Mouse (Mus musculus) embryo, embryonic 9.5 days (tissue): ENCODE measurements around the gene Spaca3.
A peak's percentile ranks its signal among the peaks of the same experiment; 100 is the strongest.

Experiments
- DNase-seq: peaks from one replicate; pipeline ENCODE4 v3.0.0-alpha.2; 2017; ENCODE audit errors: extremely low spot score

Spaca3 gene

DNA sequence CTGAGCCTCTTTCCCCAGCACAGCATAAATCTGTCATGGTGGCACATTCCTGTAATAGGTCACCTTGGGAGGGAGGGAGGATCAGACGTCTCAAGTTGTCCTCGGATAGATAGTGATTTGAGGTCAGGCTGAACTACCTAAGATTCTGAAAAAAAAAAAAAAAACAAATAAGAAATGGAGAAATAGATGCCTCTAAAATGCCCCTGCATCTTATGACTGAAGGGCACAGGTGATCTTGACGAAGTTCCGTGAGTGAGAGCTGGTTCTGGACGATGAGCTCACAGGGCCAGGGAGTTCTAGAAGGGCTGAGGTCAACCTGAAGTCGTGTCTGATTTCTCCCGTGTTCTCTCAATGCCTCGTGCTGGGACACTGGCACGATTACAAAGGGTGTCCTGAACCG lies at the start of gene Spaca3:
TSS of gene Spaca3 (plus strand) at position 301 of the 400 bp plus-strand sequence.
- no peak for DNase-seq

DNA sequence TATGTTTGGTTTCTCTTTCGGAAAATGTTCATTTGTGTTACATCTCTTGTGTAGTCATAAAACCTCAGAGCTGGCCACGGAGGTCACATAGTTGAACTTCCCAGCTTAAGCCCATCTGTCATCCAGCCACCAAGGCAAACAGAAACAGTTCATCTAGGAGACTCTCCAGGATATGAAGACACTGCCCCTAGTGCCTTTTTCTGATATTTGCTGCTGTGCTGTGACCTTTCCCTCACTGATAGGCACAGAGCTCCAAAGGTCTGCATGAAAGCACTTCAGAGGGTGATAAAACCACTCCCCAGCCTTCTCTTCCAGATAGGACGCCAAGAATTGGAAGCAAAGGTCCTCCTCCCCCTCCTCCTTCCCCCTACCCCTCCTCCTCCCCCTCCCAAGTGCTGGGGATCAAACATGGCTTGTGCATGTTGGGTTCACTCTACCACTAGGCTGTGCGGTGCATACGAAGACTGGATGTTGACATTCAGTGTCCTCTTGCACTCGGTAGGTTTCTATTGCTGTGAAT lies 49.6 kb upstream of the Spaca3 start:
- peak; percentile 14 for DNase-seq

DNA sequence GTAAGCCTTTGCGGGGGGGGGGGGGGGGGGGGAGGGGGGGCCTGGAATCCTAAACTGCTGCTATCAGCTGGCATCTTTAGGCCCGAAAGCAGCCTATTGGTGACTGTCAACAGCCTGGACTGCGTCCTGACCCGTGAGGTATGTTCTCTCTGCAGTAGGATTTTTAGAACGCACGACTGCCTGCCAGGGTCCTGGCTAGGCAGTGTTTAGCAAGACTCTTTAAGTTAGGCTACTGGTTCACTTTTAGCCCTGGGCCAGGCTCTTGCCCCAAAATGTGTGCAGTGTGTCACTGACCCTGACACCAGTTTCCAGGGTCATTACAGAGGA lies 48.5 kb upstream of the Spaca3 start:
- DNase-seq: peak; percentile 70

DNA sequence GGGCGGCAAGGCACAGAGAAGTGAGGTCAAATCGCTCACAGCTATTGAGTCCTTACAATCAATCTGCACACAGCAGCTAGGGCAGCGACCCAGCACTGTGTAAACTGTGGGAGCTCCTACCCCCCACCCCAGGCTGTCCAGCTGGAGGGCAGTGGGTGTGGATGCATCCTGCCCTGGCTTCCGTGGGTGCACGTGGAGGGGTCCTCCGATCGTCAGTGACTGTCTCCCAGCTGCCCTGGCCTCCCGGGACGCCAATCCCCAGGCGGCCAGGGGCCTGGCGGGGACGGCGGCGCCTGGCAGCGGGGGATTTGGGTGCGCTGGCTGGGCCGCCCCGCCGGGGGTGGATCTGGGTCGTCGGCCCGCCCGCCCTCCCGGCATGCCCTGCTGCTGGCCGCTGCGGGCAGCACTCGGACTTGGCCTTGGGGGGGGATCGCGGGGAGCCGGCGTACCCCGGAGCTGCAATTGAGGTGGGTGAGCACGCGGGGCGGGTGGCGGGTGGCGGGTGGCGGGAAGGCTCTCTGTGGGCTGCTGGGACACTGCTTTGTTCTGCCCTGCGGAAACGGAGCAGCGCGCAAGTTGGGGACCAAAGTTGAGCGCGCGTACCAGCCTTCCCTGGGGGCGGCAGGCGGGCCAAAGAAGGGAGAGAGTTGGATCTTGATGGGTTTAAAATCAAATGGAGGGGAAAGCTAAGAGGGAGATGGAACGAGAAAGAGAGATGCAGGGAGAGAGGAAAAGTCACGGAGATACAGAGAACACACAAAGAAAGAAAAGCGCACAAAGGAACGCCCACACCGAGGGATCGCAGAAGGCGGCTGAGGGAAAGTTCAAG lies 48.0 kb upstream of the Spaca3 start, which contains the start of gene Tmem98:
TSS of gene Tmem98 (plus strand) at position 183 of the 829 bp plus-strand sequence.
- peak; percentile 71 for DNase-seq

DNA sequence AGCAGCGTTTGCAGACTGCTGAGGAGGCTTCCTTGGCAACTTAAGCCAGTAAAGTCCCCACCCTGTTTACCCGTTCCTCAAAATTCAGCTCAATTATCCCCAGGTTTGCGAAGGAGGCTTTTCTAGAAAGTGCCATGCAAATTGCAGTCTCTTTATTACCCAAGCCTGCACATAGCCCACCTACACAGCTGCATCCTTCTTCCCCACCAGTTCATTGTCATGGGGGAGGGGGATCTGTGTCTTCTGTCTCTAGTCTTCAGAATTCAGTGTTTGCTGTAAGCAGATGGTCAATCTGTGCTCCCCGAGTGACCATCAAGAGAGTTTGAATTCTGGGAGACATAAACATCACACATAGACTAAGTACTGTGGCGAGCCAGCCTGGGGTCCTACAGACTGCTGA lies 47.0 kb upstream of the Spaca3 start:
- DNase-seq: no peak

DNA sequence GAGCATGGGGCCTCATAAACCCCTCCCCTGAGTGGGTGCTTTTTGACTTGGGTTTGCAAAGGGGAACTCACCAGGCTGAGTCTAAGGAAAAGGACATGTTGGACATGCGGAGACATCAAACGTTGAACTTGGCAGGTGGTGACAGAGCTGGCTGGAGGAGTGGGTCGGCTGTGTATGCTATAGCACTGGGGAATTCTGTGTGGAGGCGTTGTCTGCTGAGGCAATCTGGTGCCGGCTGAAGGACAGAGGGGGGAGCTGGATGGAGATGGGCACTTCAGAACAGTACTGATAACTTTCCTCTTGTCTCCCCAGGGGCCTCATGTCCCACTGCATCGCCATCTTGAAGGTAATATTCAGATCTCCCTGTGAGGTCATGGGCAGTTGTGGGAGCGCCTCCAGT lies 42.8 kb upstream of the Spaca3 start:
- DNase-seq: no peak

DNA sequence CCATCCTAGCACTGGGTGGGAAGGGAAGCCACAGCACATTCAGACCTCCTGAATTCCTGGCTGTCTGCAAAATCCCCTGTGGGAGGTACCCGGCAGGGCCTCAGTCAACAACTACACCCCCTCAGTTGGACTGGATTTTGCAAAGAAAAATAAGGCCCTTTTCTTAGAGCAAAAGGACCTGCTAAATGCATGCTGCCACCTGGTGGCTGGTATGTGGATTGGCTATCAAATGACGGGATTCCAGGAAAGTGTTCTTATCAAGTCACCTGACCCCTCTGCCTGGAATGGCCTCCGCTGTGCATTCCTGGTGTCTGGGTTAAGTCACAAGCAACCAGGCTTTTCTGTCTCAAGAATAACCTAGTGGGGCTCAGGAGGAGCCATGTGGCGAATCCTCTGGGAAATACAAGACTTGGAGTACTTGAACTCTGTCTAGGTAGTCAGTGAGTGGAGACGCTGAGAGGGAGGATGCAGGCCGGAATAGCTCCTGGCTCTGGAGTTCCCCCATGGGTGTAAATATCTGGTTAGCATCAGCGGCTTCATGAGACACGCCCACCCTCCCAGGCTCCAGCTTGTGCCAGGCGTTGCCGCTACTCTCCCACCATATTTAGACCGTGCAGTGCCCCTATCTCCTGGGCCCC lies 40.0 kb upstream of the Spaca3 start:
- DNase-seq: peak; percentile 76

DNA sequence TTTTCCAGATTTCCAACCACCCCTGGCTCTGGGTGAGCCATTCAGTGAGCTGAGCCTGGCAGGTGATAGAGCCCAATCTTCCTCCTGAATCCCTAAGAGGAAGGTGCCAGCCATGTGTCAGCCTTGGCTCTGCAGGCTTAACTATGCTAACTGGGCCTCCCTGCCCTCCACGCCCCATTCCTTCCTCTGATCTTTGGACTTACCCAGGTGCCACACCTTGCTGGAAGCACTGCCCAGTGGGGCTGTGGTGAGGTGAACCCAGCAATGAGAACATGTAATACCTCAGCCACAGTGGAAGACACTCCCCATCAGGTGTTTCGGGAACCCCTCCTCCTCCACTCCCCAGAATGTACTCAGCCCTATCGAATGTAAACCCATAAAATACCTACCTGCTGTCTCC lies 38.1 kb upstream of the Spaca3 start:
- no peak for DNase-seq

DNA sequence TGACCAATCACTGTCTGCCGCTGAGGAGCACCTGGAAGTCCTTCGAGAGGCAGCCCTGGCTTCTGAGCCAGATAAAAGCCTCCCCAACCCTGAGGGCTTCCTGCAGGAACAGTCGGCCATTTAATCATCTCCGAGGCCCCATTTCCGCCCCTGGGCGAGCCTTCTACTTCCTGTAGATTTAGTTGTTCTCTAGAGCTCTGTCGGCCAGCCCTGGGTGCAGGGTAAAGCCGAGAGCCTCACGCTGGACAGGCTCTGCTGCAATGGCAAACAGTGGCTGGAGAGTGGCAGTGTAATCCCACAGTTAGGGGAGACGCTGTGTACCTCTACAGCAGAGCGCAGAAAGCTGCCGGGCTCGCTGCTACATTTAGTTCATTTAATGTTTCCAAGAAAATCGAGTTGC lies 36.9 kb upstream of the Spaca3 start:
- peak; percentile 40 for DNase-seq

DNA sequence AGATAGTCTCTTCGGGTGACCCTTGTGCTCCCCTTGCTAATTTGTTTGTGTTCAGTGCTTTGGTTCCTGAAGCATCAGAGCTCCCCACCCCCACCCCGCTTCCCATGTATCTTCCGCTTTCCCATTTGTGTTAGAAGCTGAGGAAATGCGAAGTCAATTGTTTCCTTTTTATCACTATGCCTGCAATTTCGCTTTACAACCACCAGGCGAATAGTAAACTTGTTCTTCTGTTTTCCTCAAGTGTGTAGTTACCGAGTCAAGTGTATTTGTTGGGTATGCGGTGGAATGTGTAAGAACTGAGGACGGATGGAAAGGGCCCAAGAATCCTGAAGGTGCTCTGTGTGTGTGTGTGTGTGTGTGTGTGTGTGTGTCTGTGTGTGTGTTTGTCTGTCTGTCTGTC lies 36.4 kb upstream of the Spaca3 start:
- no peak for DNase-seq

DNA sequence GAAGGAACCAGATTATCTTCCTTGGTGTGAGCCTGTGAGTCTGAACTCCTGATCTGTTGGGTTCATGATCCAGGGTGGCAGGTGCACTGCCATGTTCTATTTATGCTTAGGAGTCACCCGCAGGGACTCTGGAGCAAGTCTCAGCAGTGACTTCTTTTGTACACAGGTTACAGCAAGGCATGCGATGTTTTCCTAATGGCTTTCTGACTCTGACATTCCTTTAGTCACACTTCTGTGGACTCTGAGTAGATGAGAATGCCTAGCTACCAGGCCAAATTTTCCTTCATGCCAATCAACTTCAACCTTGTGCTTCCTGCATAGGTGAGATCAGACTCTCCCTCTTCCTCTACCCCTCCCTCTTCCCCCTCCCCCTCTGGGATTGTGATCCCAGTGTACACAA lies 22.8 kb upstream of the Spaca3 start:
- no peak for DNase-seq

DNA sequence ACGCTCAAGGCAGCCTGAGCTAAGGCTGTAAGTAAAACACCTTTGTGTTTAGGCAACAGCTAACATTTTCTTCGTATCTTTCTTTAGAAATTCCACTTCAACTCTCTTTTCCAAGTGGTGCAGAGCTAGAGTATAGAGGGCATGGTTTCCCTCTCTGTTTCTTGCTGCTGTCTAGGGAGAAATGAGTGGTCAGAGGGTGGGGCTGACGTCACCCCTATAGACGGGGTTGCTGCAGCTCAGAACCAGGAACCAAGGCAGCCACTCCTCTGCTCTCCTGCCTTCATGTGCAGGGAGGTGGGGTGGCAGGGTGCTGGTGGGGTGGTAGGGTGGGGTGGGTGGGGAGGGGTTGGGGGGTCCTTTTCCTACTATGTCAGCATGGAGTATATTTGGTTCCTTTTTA lies 22.3 kb upstream of the Spaca3 start:
- DNase-seq: no peak

DNA sequence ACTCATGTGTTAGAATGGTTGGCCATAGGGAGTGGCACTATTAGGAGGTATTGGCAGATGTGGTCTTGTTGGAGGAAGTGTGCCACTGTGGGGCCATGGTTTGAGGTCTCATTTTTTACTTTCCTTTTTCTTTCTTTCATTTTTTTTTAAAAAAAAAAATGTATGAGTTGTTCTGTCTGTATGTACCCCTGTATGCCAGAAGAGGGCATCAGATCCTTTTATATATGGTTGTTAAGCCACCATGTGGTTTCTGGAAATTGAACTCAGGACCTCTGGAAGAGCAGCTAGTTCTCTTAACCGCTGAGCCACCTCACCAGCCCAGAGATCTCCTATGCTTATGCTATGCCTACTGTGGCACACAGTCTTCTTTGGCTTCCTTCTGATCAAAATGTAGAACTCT lies 19.4 kb upstream of the Spaca3 start:
- no peak for DNase-seq

DNA sequence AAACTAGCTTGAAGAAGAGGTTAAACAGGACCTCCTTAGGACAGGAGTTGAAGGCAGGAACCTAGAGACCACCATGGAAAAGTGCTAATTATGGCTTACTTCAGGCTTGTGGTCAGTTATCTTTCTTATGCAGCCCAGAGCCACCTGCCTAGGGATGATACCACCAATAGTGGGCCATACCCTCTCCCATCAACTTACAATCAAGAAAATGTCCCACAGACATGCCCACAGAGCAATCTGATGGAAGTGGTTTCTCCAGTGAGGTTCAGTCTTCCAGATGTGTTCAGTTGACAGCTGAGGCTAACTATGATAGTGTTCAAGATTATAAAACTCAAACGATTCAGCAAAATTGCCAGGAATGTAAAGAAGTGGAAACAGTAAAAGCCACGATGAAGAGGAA lies 14.7 kb upstream of the Spaca3 start:
- no peak for DNase-seq

DNA sequence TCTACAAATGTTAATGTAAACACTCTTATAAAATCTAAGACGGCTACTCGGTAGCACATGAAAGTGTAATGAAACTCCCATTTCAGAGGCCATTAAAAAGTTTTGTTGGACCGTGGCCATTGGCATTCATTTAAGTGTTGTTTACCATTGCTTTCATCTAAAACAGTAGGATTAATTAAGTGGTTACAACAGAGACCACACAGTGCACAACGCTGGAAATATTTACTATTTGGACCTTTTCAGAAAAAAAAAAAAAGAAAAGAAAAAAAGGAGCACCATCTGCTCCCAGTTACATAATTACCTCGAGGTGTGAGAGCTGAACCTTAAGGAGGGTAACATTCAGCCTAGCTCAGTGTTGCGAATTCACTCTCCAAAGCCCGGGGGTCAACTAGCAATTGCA lies 12.7 kb upstream of the Spaca3 start:
- DNase-seq: no peak

DNA sequence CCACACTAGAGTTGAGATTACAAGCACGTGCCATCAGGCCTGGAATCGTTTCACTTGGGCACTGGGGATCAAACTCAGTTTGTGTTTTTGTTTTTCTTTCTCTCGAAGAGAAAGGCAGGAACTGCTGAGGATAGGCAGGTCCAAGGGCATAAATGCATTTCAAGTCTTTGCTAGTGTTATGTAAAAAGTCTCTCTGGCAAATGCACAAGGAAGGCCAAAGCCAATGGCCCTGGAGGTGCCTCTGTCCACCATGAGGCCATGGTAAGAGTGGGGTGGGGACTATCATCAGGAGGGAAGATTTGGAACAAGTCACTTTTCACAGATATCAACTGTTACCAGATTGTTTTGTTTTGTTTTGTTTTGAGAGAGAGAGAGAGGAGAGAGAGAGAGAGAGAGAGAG lies 12.1 kb upstream of the Spaca3 start:
- DNase-seq: no peak

DNA sequence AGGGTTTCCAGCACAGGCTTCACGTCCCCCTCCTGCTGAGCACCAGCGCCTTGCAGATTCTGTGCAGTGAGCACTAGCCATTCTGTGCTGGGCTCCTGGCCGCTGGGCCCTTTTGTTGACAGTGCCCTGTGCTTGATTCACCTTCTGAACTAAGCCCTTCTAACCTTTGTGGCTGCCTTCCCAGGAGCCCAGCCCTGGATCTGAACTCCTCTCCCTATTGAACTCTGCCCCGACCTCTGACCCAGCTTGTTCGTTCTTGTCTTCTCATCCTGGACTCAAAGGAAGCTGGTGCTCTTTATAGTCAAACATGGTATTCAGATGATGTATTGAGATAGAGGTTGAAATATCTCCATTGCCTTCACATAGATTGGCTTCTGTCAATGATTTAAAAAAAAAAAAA lies 10.0 kb upstream of the Spaca3 start:
- peak; percentile 22 for DNase-seq

DNA sequence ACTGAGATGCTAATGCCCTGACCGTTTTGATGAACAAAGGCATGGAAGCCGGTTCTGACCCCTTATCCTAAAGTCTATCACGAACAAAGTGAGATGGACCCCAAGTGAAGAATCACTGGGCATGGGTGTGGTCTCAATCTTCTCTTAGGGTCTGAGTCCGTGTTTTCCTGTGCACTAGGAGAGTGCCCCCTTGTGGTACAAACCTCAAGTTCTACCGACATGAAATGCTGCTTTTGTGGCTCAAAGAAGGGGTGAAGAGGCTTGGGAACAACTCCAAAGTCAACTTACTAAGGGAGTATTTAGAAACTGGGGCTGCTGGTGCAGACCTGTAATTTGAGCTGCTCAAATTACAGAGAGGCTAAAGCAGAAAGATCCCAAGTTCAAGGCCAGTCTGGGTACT lies 6.3 kb upstream of the Spaca3 start:
- DNase-seq: peak; percentile 37

DNA sequence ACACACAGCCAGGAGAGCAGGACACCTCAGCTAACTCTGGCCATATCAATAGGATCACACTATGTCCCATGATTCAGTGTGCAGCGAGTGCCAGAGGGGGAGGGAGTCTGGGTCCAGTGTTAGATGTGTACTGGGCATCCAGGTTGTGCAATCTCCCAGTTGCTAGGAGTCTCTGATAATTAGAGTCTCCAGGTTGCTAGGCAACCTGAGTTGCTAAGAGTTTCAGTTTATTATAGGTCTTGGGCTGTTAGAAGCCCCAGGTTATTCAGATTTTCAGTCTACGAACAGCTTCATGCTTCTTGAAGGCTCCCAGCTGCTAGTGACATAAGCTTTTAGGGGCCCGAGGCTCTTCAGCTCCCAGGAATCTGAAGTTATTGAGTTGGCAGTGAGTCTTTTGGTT lies 5.2 kb upstream of the Spaca3 start:
- DNase-seq: no peak

DNA sequence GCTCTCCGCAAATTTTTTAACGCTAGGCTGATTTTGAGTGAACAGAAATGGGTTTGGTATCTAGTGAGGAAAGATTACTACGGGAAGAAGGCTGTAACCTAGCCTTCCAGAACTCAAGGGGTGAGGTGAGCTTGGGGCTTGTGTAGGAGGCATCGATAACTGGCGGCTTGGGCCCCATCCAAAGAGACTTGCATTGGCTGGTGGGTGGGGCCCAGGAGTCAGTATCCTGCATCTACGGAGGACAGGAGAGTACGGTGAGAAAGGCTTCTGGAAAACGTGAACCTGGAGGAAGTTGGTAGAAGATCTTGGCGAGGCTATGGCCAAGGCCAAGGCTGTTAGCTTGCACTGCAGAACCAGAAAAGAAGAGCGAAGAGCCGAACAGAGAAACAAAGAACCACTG lies 3.7 kb upstream of the Spaca3 start:
- DNase-seq: no peak

DNA sequence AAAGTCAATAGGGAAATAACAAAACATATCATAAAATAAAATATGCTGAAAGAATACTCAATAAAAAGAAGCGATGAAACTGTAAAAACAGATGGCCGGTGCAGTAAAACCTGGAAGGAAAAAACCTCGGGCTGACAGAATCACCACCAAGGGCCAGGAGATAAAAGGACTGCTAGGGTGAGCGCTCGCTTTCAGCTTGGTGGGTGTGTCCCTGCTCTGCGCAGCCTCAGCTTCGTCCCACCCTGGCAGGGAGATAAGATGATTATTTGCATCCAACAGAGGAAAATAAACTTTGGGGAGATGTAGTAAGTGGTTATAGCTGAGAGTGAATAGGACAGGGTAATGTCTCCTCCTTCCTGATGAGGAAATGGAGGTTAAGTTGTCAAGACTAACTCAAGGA lies 3.3 kb upstream of the Spaca3 start:
- DNase-seq: no peak

DNA sequence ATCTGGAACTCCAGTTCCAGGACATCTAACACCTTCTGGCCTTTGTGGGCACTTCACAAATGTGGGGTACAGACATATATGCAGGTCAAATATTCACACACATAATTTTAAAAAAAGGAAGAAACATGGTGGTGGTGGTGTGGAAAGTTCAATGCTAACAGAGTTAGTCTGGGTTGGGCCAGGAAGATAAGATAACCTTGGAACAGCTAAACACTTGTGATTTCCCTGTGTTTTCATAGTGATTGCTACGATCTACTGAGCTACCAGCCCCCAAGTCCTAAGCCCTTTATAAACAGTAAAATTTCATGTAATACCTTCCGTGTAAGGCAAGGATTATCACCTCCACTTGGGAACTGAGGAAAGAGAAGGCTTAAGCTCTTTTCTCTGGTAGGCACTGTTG lies 1.3 kb upstream of the Spaca3 start:
- DNase-seq: no peak

DNA sequence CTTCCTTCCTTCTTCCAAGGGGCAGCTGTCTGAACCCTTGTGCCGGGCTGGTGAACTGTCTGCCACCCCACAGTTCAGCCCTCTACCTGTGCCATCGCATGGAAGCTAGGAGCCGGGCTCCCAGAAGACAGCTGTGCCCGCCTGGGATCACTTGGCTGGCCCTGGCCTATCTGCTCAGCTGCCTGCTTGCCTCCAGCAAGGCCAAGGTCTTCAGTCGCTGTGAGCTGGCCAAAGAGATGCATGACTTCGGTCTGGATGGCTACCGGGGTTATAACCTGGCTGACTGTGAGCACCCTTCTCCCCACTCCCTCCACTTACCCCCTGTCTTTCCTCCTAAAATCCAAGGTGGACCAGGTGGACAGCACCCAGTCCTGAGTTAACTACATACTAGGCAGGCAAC lies 4.8 kb downstream of the Spaca3 start:
- DNase-seq: no peak
